Mouse (Mus musculus): ENCODE measurements around the gene Sel1l2. TPM values are rescaled to one million over a fixed set of nuclear protein-coding genes. Genes with fewer than 3 reads are reported as not detected.
A peak's percentile ranks its signal among the peaks of the same experiment; 100 is the strongest.

Sel1l2 gene
- not detected in 2 replicates for polyA plus RNA-seq (2011; ENCODE audit: insufficient read depth, insufficient read length, low replicate concordance, missing spikeins)

GRCm38 (mm10) chr2:140389525-140389924 is at the start of gene Sel1l2:
Gene Sel1l2 (minus strand): TSS chr2:140389706.
- Histone ChIP-seq H3K27ac (ENCODE audit: control insufficient read depth, insufficient read depth, low read depth, low read length, poor library complexity) (no peak within 1 kb of the TSS), H3K4me1 (ENCODE audit: control insufficient read depth, insufficient read depth, low read length) (no peaks in the 10 kb centered on the region), H3K4me3 (replicated peaks; ENCODE audit: control insufficient read depth, low read depth, low read length) (no peak within 1 kb of the TSS)
- TF ChIP-seq POLR2A (IDR thresholded peaks at IDR 0.05; ENCODE audit: borderline replicate concordance, control insufficient read depth, low read depth, low read length) (no peak), CTCF (IDR thresholded peaks at IDR 0.05; ENCODE audit: control insufficient read depth, insufficient read depth, low read length) (no peak)
- WGBS = 43% methylated on average over 4 of the region's 4 CpGs

GRCm38 (mm10) chr2:140439081-140439480 is 49.6 kb upstream of the Sel1l2 start:
- H3K4me1 ChIP-seq (ENCODE audit: control insufficient read depth, insufficient read depth, low read length) = no peaks in the 10 kb centered on the region
- no peak overlapping the region for H3K27ac ChIP-seq (ENCODE audit: control insufficient read depth, insufficient read depth, low read depth, low read length, poor library complexity)
- TF ChIP-seq CTCF (IDR thresholded peaks at IDR 0.05; ENCODE audit: control insufficient read depth, insufficient read depth, low read length) (no peak), POLR2A (IDR thresholded peaks at IDR 0.05; ENCODE audit: borderline replicate concordance, control insufficient read depth, low read depth, low read length) (no peak)
- no peak overlapping the region for H3K4me3 ChIP-seq (replicated peaks; ENCODE audit: control insufficient read depth, low read depth, low read length)
- 84% methylated on average over 4 of the region's 4 CpGs for WGBS

GRCm38 (mm10) chr2:140427283-140427682 is 37.8 kb upstream of the Sel1l2 start:
- Histone ChIP-seq H3K4me1 (ENCODE audit: control insufficient read depth, insufficient read depth, low read length) (no peaks in the 10 kb centered on the region), H3K27ac (ENCODE audit: control insufficient read depth, insufficient read depth, low read depth, low read length, poor library complexity) (no peak overlapping the region), H3K4me3 (replicated peaks; ENCODE audit: control insufficient read depth, low read depth, low read length) (no peak overlapping the region)
- WGBS = 13% methylated on average over 4 of the region's 4 CpGs
- TF ChIP-seq POLR2A (IDR thresholded peaks at IDR 0.05; ENCODE audit: borderline replicate concordance, control insufficient read depth, low read depth, low read length) (no peak), CTCF (IDR thresholded peaks at IDR 0.05; ENCODE audit: control insufficient read depth, insufficient read depth, low read length) (no peak)

GRCm38 (mm10) chr2:140425844-140426243 is 36.3 kb upstream of the Sel1l2 start:
- TF ChIP-seq POLR2A (IDR thresholded peaks at IDR 0.05; ENCODE audit: borderline replicate concordance, control insufficient read depth, low read depth, low read length) (no peak), CTCF (IDR thresholded peaks at IDR 0.05; ENCODE audit: control insufficient read depth, insufficient read depth, low read length) (no peak)
- Histone ChIP-seq H3K27ac (ENCODE audit: control insufficient read depth, insufficient read depth, low read depth, low read length, poor library complexity) (no peak overlapping the region), H3K4me1 (ENCODE audit: control insufficient read depth, insufficient read depth, low read length) (no peaks in the 10 kb centered on the region), H3K4me3 (replicated peaks; ENCODE audit: control insufficient read depth, low read depth, low read length) (no peak overlapping the region)

GRCm38 (mm10) chr2:140395744-140396231 is 6.3 kb upstream of the Sel1l2 start:
- TF ChIP-seq CTCF (IDR thresholded peaks at IDR 0.05; ENCODE audit: control insufficient read depth, insufficient read depth, low read length) = no peak
- no peak for TF ChIP-seq POLR2A (IDR thresholded peaks at IDR 0.05; ENCODE audit: borderline replicate concordance, control insufficient read depth, low read depth, low read length)
- H3K27ac ChIP-seq (ENCODE audit: control insufficient read depth, insufficient read depth, low read depth, low read length, poor library complexity) = no peak overlapping the region; the same call in 1 of the 2 replicates
- H3K4me3 ChIP-seq (replicated peaks; ENCODE audit: control insufficient read depth, low read depth, low read length) = peak overlapping the region; percentile 9

GRCm38 (mm10) chr2:140395179-140395578 is 5.7 kb upstream of the Sel1l2 start, which contains the start of gene Macrod2:
Gene Macrod2 (plus strand): TSS chr2:140395309.
- peak within 1 kb of the TSS; percentile 40 for H3K4me3 ChIP-seq (replicated peaks; ENCODE audit: control insufficient read depth, low read depth, low read length)
- WGBS = under 1% methylated on average over 46 of the region's 47 CpGs

More at GRCm38 (mm10) chr2:140395744-140396231, 6.3 kb upstream of the Sel1l2 start:
- under 1% methylated on average over 58 of the region's 58 CpGs for whole genome bisulfite sequencing
- H3K4me1 ChIP-seq (ENCODE audit: control insufficient read depth, insufficient read depth, low read length) = no peaks in the 10 kb centered on the region; the same call in 1 of the 2 replicates

GRCm38 (mm10) chr2:140364804-140365203 is 24.7 kb downstream of the Sel1l2 start:
- 81% methylated on average over 1 of the region's 1 CpGs for WGBS
- no peaks in the 10 kb centered on the region for H3K4me1 ChIP-seq (ENCODE audit: control insufficient read depth, insufficient read depth, low read length)
- H3K27ac ChIP-seq (ENCODE audit: control insufficient read depth, insufficient read depth, low read depth, low read length, poor library complexity) = no peak overlapping the region
- no peak overlapping the region for H3K4me3 ChIP-seq (replicated peaks; ENCODE audit: control insufficient read depth, low read depth, low read length)
- no peak for TF ChIP-seq CTCF (IDR thresholded peaks at IDR 0.05; ENCODE audit: control insufficient read depth, insufficient read depth, low read length)
- no peak for TF ChIP-seq POLR2A (IDR thresholded peaks at IDR 0.05; ENCODE audit: borderline replicate concordance, control insufficient read depth, low read depth, low read length)

More at GRCm38 (mm10) chr2:140395179-140395578, 5.7 kb upstream of the Sel1l2 start, which contains the start of gene Macrod2:
- TF ChIP-seq POLR2A (IDR thresholded peaks at IDR 0.05; ENCODE audit: borderline replicate concordance, control insufficient read depth, low read depth, low read length) = peak; percentile 20; the same call in 1 of the 2 replicates
- TF ChIP-seq CTCF (IDR thresholded peaks at IDR 0.05; ENCODE audit: control insufficient read depth, insufficient read depth, low read length) = no peak
- Histone ChIP-seq H3K4me1 (ENCODE audit: control insufficient read depth, insufficient read depth, low read length) (no peaks in the 10 kb centered on the region; the same call in 1 of the 2 replicates), H3K27ac (ENCODE audit: control insufficient read depth, insufficient read depth, low read depth, low read length, poor library complexity) (no peak within 1 kb of the TSS; the same call in 1 of the 2 replicates)

- Histone ChIP-seq H3K4me3 (replicated peaks; ENCODE audit: control insufficient read depth, low read depth, low read length) (no peak overlapping the region), H3K27ac (ENCODE audit: control insufficient read depth, insufficient read depth, low read depth, low read length, poor library complexity) (no peak overlapping the region), H3K4me1 (ENCODE audit: control insufficient read depth, insufficient read depth, low read length) (no peaks in the 10 kb centered on the region)
- 61% methylated on average over 2 of the region's 2 CpGs for WGBS
- TF ChIP-seq CTCF (IDR thresholded peaks at IDR 0.05; ENCODE audit: control insufficient read depth, insufficient read depth, low read length) = no peak
Measured at GRCm38 (mm10) chr2:140359905-140360304, 29.6 kb downstream of the Sel1l2 start.
